ENCODE assay signal across 9 mouse cellular contexts in genomic region chr1:75662141-75662990, GRCm38 (mm10).
DNase-seq lines count a peak whose midpoint lies in the region; ATAC-seq and TF ChIP-seq lines count a peak whose summit lies in the region.
"Had no signal": no experiment of that assay in that cellular context is flagged by ENCODE, and none has a peak within 500 bp of the region (broad histone marks: within the 10 kb centered on the region; RNA-seq: fewer than 3 reads in every experiment).

No protein-coding gene starts in this region.

- no peaks in the 10 kb centered on the region for H3K36me3 ChIP-seq in liver, adult 2 months (ENCODE audit: control insufficient read depth, insufficient read depth, low read length)
- no peaks in the 10 kb centered on the region for H3K36me3 ChIP-seq in liver, postnatal 0 days (replicated peaks; ENCODE audit: insufficient read depth, low read length)
- H3K36me3 ChIP-seq in forebrain, embryonic 13.5 days (ENCODE audit: poor library complexity, severe bottlenecking) = no peaks in the 10 kb centered on the region
- no peaks in the 10 kb centered on the region for H3K36me3 ChIP-seq in neural tube, embryonic 12.5 days
- H3K36me3 ChIP-seq: liver, embryonic 15.5 days had no signal

- ATAC-seq in liver, postnatal 0 days = no peak
- ATAC-seq in forebrain, embryonic 13.5 days = peak; percentile 53; the same call in 1 of the 2 replicates
- peak; percentile 56 for ATAC-seq in neural tube, embryonic 12.5 days (ENCODE audit: low FRiP score, low read depth)

- no peak overlapping the region for H3K4me2 ChIP-seq in liver, postnatal 0 days (ENCODE audit: low read depth, low read length)
- peak overlapping the region; percentile 15; the same call in 1 of the 2 replicates for H3K4me2 ChIP-seq in forebrain, embryonic 13.5 days
- 0 out of 2 replicates have a peak overlapping the region, but pooled peaks have one; percentile 17 for H3K4me2 ChIP-seq in neural tube, embryonic 12.5 days (replicated peaks)
- H3K4me2 ChIP-seq: liver, embryonic 15.5 days had no signal

- H3K27ac ChIP-seq in liver, adult 2 months (replicated peaks; ENCODE audit: insufficient read depth, low read depth, low read length) = no peak overlapping the region
- H3K27ac ChIP-seq in liver, postnatal 0 days (ENCODE audit: low read depth) = no peak overlapping the region
- no peak overlapping the region; the same call in 1 of the 2 replicates for H3K27ac ChIP-seq in forebrain, embryonic 13.5 days
- H3K27ac ChIP-seq in neural tube, embryonic 12.5 days = no peak overlapping the region
- H3K27ac ChIP-seq: liver, embryonic 15.5 days had no signal

- 57% methylated on average over 17 of the region's 17 CpGs for WGBS in liver, adult 2 months
- WGBS in liver, postnatal 0 days (ENCODE audit: insufficient replicate concordance) = 42% methylated on average over 17 of the region's 17 CpGs
- WGBS in forebrain, embryonic 13.5 days = 12% methylated on average over 17 of the region's 17 CpGs
- 16% methylated on average over 17 of the region's 17 CpGs for WGBS in neural tube, embryonic 12.5 days

- no peak for TF ChIP-seq EP300 in liver, postnatal 0 days (IDR thresholded peaks at IDR 0.05; ENCODE audit: low read depth)

- DNase-seq in liver, adult 2 months (ENCODE audit: extremely low read depth, low read depth, low spot score) = peak; percentile 78
- no peak for DNase-seq in liver, postnatal 0 days
- peak; percentile 56 for DNase-seq in kidney, postnatal 14 days
- DNase-seq in frontal cortex, postnatal 10 days (ENCODE audit: low spot score in 2 of 2) = no peak
- DNase-seq in layer of hippocampus, adult 18-20 months (ENCODE audit: low spot score in 2 of 2) = no peak
- no peak for DNase-seq in frontal cortex, postnatal 25 days (ENCODE audit: low spot score in 2 of 2)

- no peak for TF ChIP-seq CTCF in liver, adult 2 months (IDR thresholded peaks at IDR 0.05; ENCODE audit: low read depth, low read length)
- no peak for TF ChIP-seq CTCF in liver, postnatal 0 days (IDR thresholded peaks at IDR 0.05; ENCODE audit: low read depth)

- H3K4me1 ChIP-seq in liver, adult 2 months (ENCODE audit: control insufficient read depth, insufficient read depth, low read length) = peaks cover 17% of the 10 kb centered on the region
- H3K4me1 ChIP-seq in liver, postnatal 0 days (ENCODE audit: insufficient read depth) = peaks cover 5% of the 10 kb centered on the region
- peaks cover 14% of the 10 kb centered on the region for H3K4me1 ChIP-seq in forebrain, embryonic 13.5 days
- peaks cover 10% of the 10 kb centered on the region for H3K4me1 ChIP-seq in neural tube, embryonic 12.5 days
- H3K4me1 ChIP-seq: liver, embryonic 15.5 days had no signal

- no peak for TF ChIP-seq POLR2A in liver, adult 2 months (IDR thresholded peaks at IDR 0.05; ENCODE audit: extremely low read depth, insufficient read depth, low read length)

- H3K9ac ChIP-seq in liver, adult 2 months (ENCODE audit: low read depth, low read length) = no peak overlapping the region
- no peak overlapping the region for H3K9ac ChIP-seq in liver, postnatal 0 days (replicated peaks)
- H3K9ac ChIP-seq in forebrain, embryonic 13.5 days = no peak overlapping the region
- H3K9ac ChIP-seq in neural tube, embryonic 12.5 days = no peak overlapping the region
- H3K9ac ChIP-seq: liver, embryonic 15.5 days had no signal

- H3K27me3 ChIP-seq in liver, adult 2 months (ENCODE audit: control insufficient read depth, insufficient read depth, low read length) = no peaks in the 10 kb centered on the region
- H3K27me3 ChIP-seq in liver, postnatal 0 days (ENCODE audit: insufficient read depth, low read length) = no peaks in the 10 kb centered on the region
- peaks cover 36% of the 10 kb centered on the region for H3K27me3 ChIP-seq in forebrain, embryonic 13.5 days
- H3K27me3 ChIP-seq in neural tube, embryonic 12.5 days (replicated peaks) = peaks cover 4% of the 10 kb centered on the region; the same call in 1 of the 2 replicates
- H3K27me3 ChIP-seq: liver, embryonic 15.5 days had no signal

- H3K9me3 ChIP-seq in liver, postnatal 0 days (ENCODE audit: low read length) = no peaks in the 10 kb centered on the region
- peaks cover 7% of the 10 kb centered on the region for H3K9me3 ChIP-seq in forebrain, embryonic 13.5 days (replicated peaks)
- peaks cover 8% of the 10 kb centered on the region; the same call in 1 of the 2 replicates for H3K9me3 ChIP-seq in neural tube, embryonic 12.5 days
- H3K9me3 ChIP-seq: liver, embryonic 15.5 days had no signal

- no peaks in the 10 kb centered on the region for H3K79me2 ChIP-seq in liver, adult 2 months (ENCODE audit: control insufficient read depth, insufficient read depth, low read length)

- H3K4me3 ChIP-seq in liver, adult 2 months (ENCODE audit: insufficient read depth, low read depth, low read length) = no peak overlapping the region
- no peak overlapping the region for H3K4me3 ChIP-seq in liver, postnatal 0 days (ENCODE audit: low read depth, low read length)
- no peak overlapping the region for H3K4me3 ChIP-seq in forebrain, embryonic 13.5 days
- H3K4me3 ChIP-seq in neural tube, embryonic 12.5 days = no peak overlapping the region
- H3K4me3 ChIP-seq: liver, embryonic 15.5 days had no signal

Comparison
In these comparisons a context has a peak if more than half of its experiments do, and no peak if none do; other contexts are left out.
1. DNase-seq: peak in liver, adult 2 months (single experiment) and kidney, postnatal 14 days (single experiment); none in liver, postnatal 0 days (single experiment), frontal cortex, postnatal 10 days (0 of 2), layer of hippocampus, adult 18-20 months (0 of 2) and frontal cortex, postnatal 25 days (0 of 2).